Mouse (Mus musculus) right cerebral cortex, postnatal 36 days (tissue): Measurements from ENCODE around the gene Usp9x.
A peak's percentile ranks its signal among the peaks of the same experiment; 100 is the strongest.

ENCODE experiments used
- DNase-seq, 2 experiments: peaks; one replicate each; pipeline ENCODE4 v3.0.0; 2022; ENCODE audit warnings: low spot score in 2 of 2, mixed read lengths in 1 of 2

Gene Usp9x

DNA sequence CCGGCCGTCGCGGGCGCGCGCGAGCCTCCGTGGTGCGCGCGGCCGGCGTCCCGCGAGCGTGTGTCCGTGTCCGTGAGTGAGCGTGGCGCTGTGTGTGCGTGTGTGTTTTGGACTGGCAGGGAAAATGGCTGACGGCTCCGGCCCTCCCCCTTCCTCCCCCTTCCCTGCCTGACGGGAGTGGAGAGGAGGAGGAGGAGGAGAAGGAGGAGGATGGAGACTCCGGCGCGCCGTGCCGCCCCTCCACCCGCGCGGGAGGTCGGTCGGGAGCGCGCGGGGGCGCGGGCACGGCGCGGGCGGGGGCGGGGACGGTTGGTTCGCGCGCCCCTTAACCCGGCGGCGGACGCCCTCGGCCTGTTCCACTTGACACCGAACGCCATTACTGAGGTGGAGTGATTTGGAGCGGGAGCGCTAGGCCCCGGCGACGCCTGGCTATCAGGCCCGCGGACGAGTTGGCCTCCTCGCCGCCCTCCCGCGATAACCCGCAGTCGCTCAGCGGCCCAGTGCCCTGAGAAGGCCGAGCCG, 1.2 kb downstream of the Usp9x start:
- DNase-seq = peak; percentile 29 to 55

DNA sequence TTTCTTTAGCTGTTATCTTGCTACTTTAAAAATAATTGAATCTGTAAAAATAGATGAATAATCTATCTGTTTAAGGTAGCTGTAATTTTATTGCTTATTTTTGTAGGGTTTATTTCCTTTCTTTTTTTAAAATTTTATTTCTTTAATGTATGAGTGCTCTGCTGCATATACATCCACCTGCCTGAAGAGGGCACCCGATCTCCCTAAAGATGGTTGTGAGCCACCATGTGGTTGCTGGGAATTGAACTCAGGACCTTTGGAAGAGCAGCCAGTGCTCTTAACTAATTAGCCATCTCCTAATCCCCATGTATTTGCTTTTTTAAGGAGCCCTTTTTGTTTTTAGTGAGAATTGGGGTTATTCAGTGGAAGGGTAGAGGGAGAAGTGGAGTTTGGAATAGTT, 14.3 kb downstream of the Usp9x start:
- no peak for DNase-seq

DNA sequence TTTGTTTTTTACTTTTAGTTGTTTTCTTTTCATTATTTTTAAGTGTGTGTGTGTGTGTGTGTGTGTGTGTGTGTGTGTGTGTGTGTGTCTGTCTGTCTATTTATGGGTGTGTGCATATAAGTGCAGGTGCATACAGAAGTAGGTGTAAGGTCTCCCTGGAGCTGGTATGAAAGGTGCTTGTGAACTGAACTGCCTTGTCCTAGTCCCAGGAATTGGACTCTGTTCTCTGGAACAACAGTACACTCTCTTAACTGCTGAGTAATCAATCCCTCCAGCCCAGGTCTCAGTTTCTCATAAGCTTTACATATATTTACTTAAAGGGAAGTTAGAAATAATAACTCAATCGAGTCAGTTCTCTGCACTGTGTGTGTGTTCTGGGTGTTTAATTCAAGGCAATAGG, 25.7 kb downstream of the Usp9x start:
- DNase-seq = no peak

DNA sequence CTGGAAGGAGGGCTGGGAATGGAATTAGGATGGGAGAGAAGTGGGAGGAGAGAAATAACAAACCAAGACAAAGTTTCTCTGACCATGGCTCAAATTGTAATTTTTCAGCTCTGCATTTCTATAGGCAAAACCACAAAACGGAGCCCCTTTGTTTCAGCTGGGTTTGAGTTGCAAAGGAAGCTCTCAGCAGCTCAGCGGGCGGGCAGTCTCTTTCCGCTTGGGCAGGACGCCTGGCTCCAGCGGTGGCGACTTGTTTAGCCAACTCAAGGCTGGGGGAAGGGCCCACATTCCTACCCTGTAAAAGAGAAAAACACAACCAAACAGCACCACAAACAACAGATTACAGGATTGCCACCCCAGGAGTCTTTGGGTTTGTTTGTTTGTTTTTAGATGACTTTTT, 135.2 kb downstream of the Usp9x start:
- no peak for DNase-seq

DNA sequence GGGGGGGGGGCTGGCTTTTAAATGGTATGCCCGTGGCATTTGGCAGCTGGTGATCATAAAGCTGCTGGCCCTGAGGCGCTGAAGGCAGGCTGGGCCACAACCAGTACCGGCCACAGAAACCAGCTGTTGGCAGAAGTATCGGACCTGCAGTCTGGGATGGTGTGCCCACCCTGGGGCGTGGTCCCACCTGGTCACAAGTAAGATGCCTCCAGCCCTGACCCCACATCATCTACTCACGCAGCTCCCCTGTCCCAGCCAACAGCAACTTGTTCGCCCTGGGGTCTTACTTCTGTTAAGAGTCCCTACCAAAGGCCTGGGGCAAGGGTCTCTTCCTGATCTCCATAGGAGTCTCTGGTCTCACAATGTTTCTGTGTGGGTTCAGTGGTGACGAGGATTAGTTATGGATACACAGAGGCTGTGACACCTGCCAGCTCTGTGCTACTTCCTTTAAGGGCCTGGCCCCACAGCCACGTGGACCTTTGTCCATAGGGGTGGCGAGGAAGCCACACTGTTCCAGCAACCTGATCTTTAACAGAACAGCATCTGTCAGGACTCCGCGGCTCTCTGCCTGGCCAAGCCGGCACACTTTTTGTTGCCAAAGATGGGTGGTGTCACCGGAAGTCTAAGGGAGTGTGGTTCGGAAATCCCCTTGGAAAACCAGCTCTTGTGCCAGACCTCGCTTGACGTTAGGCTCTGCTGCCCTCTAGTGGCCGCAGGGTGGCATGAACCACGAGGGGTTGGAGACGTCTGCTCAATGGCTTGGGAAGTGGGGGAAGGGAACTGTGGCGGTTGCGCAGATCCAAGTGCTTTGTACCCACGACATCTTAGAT, 136.4 kb downstream of the Usp9x start:
- DNase-seq = peak; percentile 71 to 79

DNA sequence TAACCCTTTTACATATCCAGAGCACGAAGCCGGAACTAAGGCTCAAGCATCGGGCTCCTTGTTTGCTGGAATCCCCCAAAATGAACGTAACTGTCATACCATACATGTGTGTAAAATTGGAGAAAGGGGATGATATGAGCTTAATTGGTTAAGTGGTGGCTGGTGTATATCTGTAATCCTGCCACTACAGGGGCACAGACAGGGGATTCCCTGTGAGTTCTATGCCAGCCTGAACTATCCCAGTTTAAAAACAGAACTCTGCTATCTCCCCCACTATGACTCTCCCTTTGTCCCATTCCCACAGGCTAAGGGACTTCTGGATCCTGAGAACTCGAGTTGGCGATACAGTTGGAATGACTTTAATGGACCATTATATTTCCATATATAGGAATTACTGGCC, 137.1 kb downstream of the Usp9x start:
- DNase-seq = no peak

DNA sequence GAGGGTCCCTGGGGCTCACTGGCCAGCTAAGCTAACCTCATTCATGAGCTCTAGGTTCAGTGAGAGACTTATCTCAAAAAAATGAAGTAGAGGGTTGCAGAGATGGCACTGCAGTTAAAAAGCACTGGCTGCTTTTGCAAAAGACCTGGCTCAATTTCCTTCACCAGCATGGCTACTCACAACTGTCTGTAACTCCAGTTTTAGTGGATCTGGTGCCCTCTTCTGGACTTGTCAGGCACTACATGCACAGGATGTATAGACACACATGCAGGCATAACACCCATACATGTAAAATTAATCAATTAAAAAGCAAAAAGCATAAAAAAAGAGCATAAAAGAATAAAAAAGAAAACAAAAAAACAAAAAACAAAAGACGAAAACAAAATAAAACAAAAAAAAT, 143.0 kb downstream of the Usp9x start:
- DNase-seq = no peak
